Mouse (Mus musculus): ENCODE measurements around the gene Pde4b. TPM values are rescaled to one million over a fixed set of nuclear protein-coding genes. Genes with fewer than 3 reads are reported as not detected.

Pde4b gene
- polyA plus RNA-seq, 1 experiment from 2014 or later: 32.1 TPM

DNA sequence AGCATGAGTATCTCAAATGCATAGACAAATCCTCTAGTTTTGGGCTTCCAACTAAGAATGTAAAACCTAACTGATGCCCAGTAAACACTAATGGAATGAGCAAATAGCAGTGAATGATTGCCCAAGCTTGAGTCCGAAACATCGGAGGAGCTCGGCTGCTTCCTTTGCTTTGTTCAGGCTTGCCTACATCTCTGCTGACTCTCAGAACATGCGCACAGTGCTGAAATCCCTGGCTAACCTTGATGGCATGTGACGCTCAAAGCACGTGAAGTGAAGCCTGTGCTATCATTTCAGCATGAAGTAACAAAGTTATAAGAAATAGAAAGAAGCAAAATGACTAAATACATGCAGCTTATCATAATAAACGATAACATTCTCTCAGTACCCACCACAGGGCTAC lies 425.6 kb downstream of the Pde4b start:
- H3K27me3 ChIP-seq (replicated peaks; ENCODE audit: control insufficient read depth, insufficient read depth, low read length): no peaks in the 10 kb centered on the region
- H3K4me1 ChIP-seq (replicated peaks; ENCODE audit: control insufficient read depth, insufficient read depth, low read length): peaks cover 12% of the 10 kb centered on the region
- no peak for ATAC-seq
- H3K36me3 ChIP-seq (ENCODE audit: control insufficient read depth, insufficient read depth): no peaks in the 10 kb centered on the region
- H3K9me3 ChIP-seq (ENCODE audit: control insufficient read depth, low read length): no peaks in the 10 kb centered on the region
- no peak overlapping the region for H3K4me2 ChIP-seq (ENCODE audit: low read length)
- WGBS: 91% methylated on average over 7 of the region's 7 CpGs
- no peak overlapping the region for H3K9ac ChIP-seq (replicated peaks; ENCODE audit: low read depth, low read length)
- H3K4me3 ChIP-seq (replicated peaks; ENCODE audit: low read length): no peak overlapping the region
- H3K27ac ChIP-seq (ENCODE audit: low read length): no peak overlapping the region

DNA sequence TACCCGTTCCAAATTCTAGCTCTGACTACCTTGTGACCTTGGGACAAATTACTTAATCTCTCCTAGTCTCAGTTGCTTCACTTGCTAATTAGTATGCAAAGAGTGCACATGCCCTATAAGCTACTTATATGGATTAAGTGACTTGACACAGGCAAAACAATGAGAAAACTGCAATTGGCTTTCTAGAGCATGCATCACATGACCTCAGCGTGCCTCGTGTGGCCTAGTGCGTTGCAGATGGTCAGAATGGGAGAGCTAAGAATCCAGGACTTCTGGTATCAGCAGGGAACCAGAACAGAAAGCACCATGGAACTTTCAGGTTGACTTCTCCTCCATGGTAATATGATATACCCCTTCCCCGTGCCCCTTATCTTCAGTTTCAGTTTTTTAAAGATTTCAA lies 426.2 kb downstream of the Pde4b start:
- Histone ChIP-seq H3K4me2 (ENCODE audit: low read length) (no peak overlapping the region), H3K9me3 (ENCODE audit: control insufficient read depth, low read length) (no peaks in the 10 kb centered on the region), H3K27me3 (replicated peaks; ENCODE audit: control insufficient read depth, insufficient read depth, low read length) (no peaks in the 10 kb centered on the region), H3K27ac (ENCODE audit: low read length) (no peak overlapping the region), H3K36me3 (ENCODE audit: control insufficient read depth, insufficient read depth) (no peaks in the 10 kb centered on the region), H3K9ac (replicated peaks; ENCODE audit: low read depth, low read length) (no peak overlapping the region), H3K4me1 (replicated peaks; ENCODE audit: control insufficient read depth, insufficient read depth, low read length) (peaks cover 12% of the 10 kb centered on the region), H3K4me3 (replicated peaks; ENCODE audit: low read length) (no peak overlapping the region)
- no peak for ATAC-seq
- 49% methylated on average over 5 of the region's 5 CpGs for WGBS

DNA sequence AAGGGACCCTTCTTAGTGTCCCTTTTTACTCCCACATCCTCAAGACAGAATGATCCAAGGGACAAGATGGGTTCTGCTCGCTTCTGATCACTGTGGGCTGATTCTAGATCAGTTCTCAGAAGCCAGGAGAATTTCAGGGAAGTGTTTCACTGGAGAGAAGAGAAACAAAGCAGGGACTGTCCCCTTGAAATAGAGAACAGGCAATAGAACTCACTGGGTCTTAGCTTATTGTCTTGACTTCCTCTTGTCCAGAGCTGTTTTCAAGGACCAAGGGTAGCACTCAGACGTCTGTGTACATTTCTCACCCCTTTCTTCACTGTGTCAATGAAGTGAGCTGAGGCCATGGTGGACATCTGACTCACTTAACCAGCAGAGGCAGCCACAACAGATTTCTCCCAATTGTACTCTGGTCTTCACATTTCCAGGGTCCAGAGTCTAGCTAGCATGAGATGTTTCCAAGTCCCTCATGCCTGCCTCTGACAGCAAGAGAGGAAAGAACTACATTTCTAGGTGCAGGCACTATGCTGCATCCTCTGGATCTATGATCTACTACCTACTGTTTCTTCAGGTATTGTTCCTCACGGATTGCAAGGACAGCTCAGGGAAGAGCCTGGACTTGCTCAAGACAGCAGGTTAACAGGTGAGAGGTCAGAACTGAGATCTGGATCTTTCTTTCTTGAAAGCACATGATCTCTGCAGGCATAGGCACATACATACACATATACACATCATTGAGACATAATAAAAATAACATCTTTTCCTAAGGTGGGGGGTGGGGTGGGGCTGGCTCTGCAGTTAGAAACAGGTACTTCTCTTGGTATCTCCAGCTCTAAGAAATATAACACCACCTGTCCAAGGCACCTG lies 427.9 kb downstream of the Pde4b start:
- Histone ChIP-seq H3K4me2 (ENCODE audit: low read length) (no peak overlapping the region), H3K27ac (ENCODE audit: low read length) (no peak overlapping the region), H3K36me3 (ENCODE audit: control insufficient read depth, insufficient read depth) (no peaks in the 10 kb centered on the region), H3K4me1 (replicated peaks; ENCODE audit: control insufficient read depth, insufficient read depth, low read length) (peaks cover 12% of the 10 kb centered on the region), H3K9ac (replicated peaks; ENCODE audit: low read depth, low read length) (no peak overlapping the region), H3K4me3 (replicated peaks; ENCODE audit: low read length) (no peak overlapping the region), H3K27me3 (replicated peaks; ENCODE audit: control insufficient read depth, insufficient read depth, low read length) (no peaks in the 10 kb centered on the region), H3K9me3 (ENCODE audit: control insufficient read depth, low read length) (no peaks in the 10 kb centered on the region)
- WGBS: 65% methylated on average over 3 of the region's 3 CpGs
- ATAC-seq: no peak

DNA sequence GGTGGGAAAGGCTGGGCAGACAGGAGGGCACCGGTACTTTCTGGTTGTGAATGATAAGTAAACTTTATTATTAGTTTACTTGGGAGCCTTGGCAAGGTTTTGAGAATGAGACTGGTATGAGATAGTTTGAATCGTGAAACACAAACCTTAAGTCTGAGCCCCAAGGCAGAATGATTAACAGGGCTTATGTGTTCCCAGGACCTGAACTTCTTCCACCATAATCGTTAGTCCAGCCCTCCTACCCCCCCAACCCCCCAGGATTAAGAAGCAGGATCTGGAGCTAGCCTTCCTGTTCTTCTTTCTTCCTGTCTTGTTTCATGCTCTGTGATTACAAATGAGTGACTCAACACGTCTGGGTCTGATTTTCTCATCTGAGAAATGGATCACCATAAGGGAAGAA lies 429.1 kb downstream of the Pde4b start:
- 50% methylated on average over 4 of the region's 4 CpGs for WGBS

DNA sequence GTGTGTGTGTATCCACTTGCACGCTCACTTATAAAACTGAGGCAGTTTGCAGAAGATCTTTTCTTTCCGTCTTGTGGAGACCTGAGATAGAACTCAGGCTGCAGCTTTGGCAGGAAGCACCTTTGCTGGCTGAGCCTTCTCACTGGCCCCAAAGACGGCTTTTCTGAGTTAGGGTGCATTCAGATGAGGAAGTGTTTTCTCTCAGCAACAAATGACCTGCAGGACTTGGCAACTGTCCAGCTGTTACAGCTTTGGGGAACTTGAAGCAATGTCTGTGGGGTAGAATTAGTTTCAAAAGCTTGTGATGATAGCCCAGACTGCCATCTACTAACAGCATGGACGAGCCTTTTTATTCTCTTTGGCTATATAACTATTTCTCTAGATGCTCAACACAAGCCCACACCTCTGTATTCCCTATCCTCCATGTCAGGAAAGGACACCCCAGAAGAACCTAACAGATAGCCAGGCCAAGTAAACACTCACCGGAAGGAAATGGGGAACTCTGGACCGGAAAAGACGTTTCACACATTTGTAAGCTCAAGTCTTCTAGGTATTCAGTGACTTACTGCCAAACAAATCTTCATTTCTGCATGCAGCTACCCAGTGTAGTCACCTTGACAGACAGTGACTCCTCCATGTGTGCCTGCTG lies 429.8 kb downstream of the Pde4b start:
- Histone ChIP-seq H3K27me3 (replicated peaks; ENCODE audit: control insufficient read depth, insufficient read depth, low read length) (no peaks in the 10 kb centered on the region), H3K9ac (replicated peaks; ENCODE audit: low read depth, low read length) (no peak overlapping the region), H3K4me1 (replicated peaks; ENCODE audit: control insufficient read depth, insufficient read depth, low read length) (no peaks in the 10 kb centered on the region), H3K4me3 (replicated peaks; ENCODE audit: low read length) (no peak overlapping the region), H3K36me3 (ENCODE audit: control insufficient read depth, insufficient read depth) (no peaks in the 10 kb centered on the region), H3K27ac (ENCODE audit: low read length) (no peak overlapping the region), H3K9me3 (ENCODE audit: control insufficient read depth, low read length) (no peaks in the 10 kb centered on the region), H3K4me2 (ENCODE audit: low read length) (no peak overlapping the region)
- 51% methylated on average over 7 of the region's 7 CpGs for WGBS
- ATAC-seq: no peak

More for the DNA sequence above, 429.1 kb downstream of the Pde4b start:
- H3K9ac ChIP-seq (replicated peaks; ENCODE audit: low read depth, low read length): no peak overlapping the region
- H3K27me3 ChIP-seq (replicated peaks; ENCODE audit: control insufficient read depth, insufficient read depth, low read length): no peaks in the 10 kb centered on the region
- H3K4me1 ChIP-seq (replicated peaks; ENCODE audit: control insufficient read depth, insufficient read depth, low read length): peaks cover 5% of the 10 kb centered on the region
- H3K27ac ChIP-seq (ENCODE audit: low read length): no peak overlapping the region
- H3K4me2 ChIP-seq (ENCODE audit: low read length): no peak overlapping the region
- no peak for ATAC-seq
- H3K36me3 ChIP-seq (ENCODE audit: control insufficient read depth, insufficient read depth): no peaks in the 10 kb centered on the region
- no peak overlapping the region for H3K4me3 ChIP-seq (replicated peaks; ENCODE audit: low read length)
- no peaks in the 10 kb centered on the region for H3K9me3 ChIP-seq (ENCODE audit: control insufficient read depth, low read length)

DNA sequence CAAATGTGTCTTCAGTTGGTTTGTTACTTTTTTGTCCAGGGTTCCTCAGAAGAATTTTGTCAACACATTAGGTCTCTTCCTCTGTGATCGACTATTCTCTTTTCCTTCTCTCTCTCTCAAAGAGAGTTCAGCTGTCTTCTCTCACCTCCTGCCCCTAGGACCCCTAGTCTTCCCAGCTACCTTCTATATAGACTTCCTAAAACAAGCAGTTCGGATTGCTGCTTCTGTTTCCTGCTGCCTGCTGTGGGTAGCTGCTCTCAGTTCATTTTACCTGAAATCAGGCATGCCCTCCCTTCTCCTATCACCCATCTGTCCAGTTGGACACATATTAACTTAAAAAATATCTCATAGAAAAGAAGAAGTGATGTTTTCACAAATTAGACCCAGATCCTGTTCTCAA lies 430.3 kb downstream of the Pde4b start:
- H3K27me3 ChIP-seq (replicated peaks; ENCODE audit: control insufficient read depth, insufficient read depth, low read length): no peaks in the 10 kb centered on the region
- H3K4me3 ChIP-seq (replicated peaks; ENCODE audit: low read length): no peak overlapping the region
- no peaks in the 10 kb centered on the region for H3K4me1 ChIP-seq (replicated peaks; ENCODE audit: control insufficient read depth, insufficient read depth, low read length)
- 78% methylated on average over 2 of the region's 2 CpGs for WGBS
- H3K9ac ChIP-seq (replicated peaks; ENCODE audit: low read depth, low read length): no peak overlapping the region
- H3K9me3 ChIP-seq (ENCODE audit: control insufficient read depth, low read length): no peaks in the 10 kb centered on the region
- no peaks in the 10 kb centered on the region for H3K36me3 ChIP-seq (ENCODE audit: control insufficient read depth, insufficient read depth)
- no peak overlapping the region for H3K27ac ChIP-seq (ENCODE audit: low read length)
- H3K4me2 ChIP-seq (ENCODE audit: low read length): no peak overlapping the region
- no peak for ATAC-seq

DNA sequence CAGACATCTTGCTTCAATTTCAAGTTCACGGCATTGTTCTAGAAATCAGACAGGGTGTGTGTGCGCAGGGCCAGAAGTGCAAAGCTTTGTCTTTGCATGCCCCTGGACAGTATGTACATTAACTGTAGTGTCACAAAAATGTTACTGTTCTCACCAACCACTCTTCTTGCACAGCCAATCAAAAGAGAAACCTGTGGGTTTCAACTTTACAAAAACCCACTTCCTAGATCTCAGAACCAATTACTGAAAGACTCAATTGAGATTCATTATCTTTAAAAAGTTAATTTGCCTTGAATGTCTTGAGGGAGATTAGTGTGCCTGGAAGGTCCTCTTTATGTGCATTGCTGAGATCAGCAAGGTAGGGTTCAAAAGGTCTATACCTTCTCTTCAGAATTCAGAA lies 431.0 kb downstream of the Pde4b start:
- Histone ChIP-seq H3K4me1 (replicated peaks; ENCODE audit: control insufficient read depth, insufficient read depth, low read length) (no peaks in the 10 kb centered on the region), H3K4me3 (replicated peaks; ENCODE audit: low read length) (no peak overlapping the region), H3K27ac (ENCODE audit: low read length) (no peak overlapping the region), H3K4me2 (ENCODE audit: low read length) (no peak overlapping the region), H3K9me3 (ENCODE audit: control insufficient read depth, low read length) (no peaks in the 10 kb centered on the region), H3K36me3 (ENCODE audit: control insufficient read depth, insufficient read depth) (no peaks in the 10 kb centered on the region), H3K27me3 (replicated peaks; ENCODE audit: control insufficient read depth, insufficient read depth, low read length) (no peaks in the 10 kb centered on the region), H3K9ac (replicated peaks; ENCODE audit: low read depth, low read length) (no peak overlapping the region)
- ATAC-seq: no peak
- 97% methylated on average over 2 of the region's 2 CpGs for WGBS

DNA sequence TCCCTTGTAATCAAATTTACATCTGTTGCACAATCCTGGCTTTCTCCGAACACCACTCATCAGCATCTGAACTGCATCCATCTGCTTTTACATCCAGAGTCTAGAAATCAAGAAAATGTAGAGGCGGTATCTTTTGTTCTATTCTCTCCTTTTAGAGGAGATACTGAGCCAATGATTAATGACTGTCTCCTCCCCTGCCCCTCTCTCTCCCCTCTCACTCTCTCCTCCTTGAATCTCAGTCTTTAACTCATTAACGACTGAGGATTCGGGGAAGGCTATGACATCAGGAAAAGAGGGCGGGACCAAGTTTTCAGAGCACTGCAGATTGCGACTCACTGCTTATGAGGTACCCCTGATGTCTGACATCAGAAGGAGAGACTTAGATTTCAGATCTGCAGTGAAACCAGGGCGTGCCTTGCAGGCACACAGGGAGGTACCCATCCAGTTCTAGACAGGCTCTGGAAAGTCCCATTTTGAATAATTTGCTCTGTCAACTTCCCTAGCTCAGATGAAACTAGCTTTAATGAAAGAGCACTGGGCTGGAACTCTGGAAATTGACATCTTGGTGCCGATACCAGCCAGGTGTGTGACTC lies 433.4 kb downstream of the Pde4b start:
- no peak overlapping the region for H3K27ac ChIP-seq (ENCODE audit: low read length)
- H3K9ac ChIP-seq (replicated peaks; ENCODE audit: low read depth, low read length): no peak overlapping the region
- H3K4me3 ChIP-seq (replicated peaks; ENCODE audit: low read length): no peak overlapping the region
- no peak overlapping the region for H3K4me2 ChIP-seq (ENCODE audit: low read length)
- 0 out of 2 replicates have a peak, but pooled peaks cover 3% of the 10 kb centered on the region for H3K4me1 ChIP-seq (replicated peaks; ENCODE audit: control insufficient read depth, insufficient read depth, low read length)
- H3K9me3 ChIP-seq (ENCODE audit: control insufficient read depth, low read length): no peaks in the 10 kb centered on the region
- ATAC-seq: no peak
- no peaks in the 10 kb centered on the region for H3K27me3 ChIP-seq (replicated peaks; ENCODE audit: control insufficient read depth, insufficient read depth, low read length)
- H3K36me3 ChIP-seq (ENCODE audit: control insufficient read depth, insufficient read depth): no peaks in the 10 kb centered on the region
- 64% methylated on average over 8 of the region's 8 CpGs for WGBS

DNA sequence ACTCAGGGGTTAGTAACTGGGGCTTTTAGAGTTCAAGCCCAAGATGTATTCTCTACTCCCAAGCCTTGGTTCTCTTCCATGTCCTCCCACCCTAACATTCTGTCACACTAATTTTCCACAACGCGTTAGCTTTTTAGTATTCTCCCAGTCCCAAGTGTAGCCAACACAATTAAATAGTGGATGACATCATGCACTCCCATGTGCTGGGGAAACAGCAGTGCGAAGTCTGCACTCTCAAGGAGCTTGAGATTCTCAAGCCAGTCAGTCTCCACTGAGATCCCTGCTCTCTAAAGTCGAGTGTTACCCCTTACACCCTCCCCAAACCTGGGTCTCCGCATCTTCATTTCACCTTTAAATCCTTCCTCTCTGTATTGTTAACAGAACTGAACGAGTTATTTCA lies 434.1 kb downstream of the Pde4b start:
- 51% methylated on average over 6 of the region's 6 CpGs for WGBS
- no peak overlapping the region for H3K9ac ChIP-seq (replicated peaks; ENCODE audit: low read depth, low read length)
- no peak overlapping the region for H3K27ac ChIP-seq (ENCODE audit: low read length)
- ATAC-seq: no peak
- no peaks in the 10 kb centered on the region for H3K9me3 ChIP-seq (ENCODE audit: control insufficient read depth, low read length)
- no peak overlapping the region for H3K4me3 ChIP-seq (replicated peaks; ENCODE audit: low read length)
- H3K4me1 ChIP-seq (replicated peaks; ENCODE audit: control insufficient read depth, insufficient read depth, low read length): 0 out of 2 replicates have a peak, but pooled peaks cover 3% of the 10 kb centered on the region
- H3K4me2 ChIP-seq (ENCODE audit: low read length): no peak overlapping the region
- no peaks in the 10 kb centered on the region for H3K36me3 ChIP-seq (ENCODE audit: control insufficient read depth, insufficient read depth)
- H3K27me3 ChIP-seq (replicated peaks; ENCODE audit: control insufficient read depth, insufficient read depth, low read length): no peaks in the 10 kb centered on the region
